Mouse (Mus musculus) thymus, postnatal 4 days (tissue): ENCODE results near the gene Smg9.

ENCODE experiments used
- DNase-seq: peaks from one replicate; pipeline ENCODE4 v3.0.0; 2021

Gene Smg9

GRCm38 (mm10) chr7:24410831-24411230 is 11.4 kb downstream of the Smg9 start:
- no peak for DNase-seq

GRCm38 (mm10) chr7:24413630-24414029 is 14.2 kb downstream of the Smg9 start:
- DNase-seq = peak; percentile 71

GRCm38 (mm10) chr7:24415261-24415660 is 15.8 kb downstream of the Smg9 start:
- peak; percentile 9 for DNase-seq

- DNase-seq = no peak
Observed at GRCm38 (mm10) chr7:24419579-24419978, 20.2 kb downstream of the Smg9 start.

- DNase-seq = no peak
Observed at GRCm38 (mm10) chr7:24421648-24422047, 22.2 kb downstream of the Smg9 start.

GRCm38 (mm10) chr7:24422251-24422650 is 22.8 kb downstream of the Smg9 start:
- DNase-seq = peak; percentile 8

GRCm38 (mm10) chr7:24423107-24423763 is 23.8 kb downstream of the Smg9 start:
- no peak for DNase-seq

- peak; percentile 6 for DNase-seq
Observed at GRCm38 (mm10) chr7:24423956-24424732, 24.7 kb downstream of the Smg9 start.

GRCm38 (mm10) chr7:24425919-24426318 is 26.5 kb downstream of the Smg9 start:
- DNase-seq = no peak

- no peak for DNase-seq
Observed at GRCm38 (mm10) chr7:24427168-24427567, 27.7 kb downstream of the Smg9 start.

GRCm38 (mm10) chr7:24428725-24429124 is 29.3 kb downstream of the Smg9 start:
- DNase-seq = no peak

- no peak for DNase-seq
Observed at GRCm38 (mm10) chr7:24429413-24430112, 30.1 kb downstream of the Smg9 start.

GRCm38 (mm10) chr7:24430551-24431345 is 31.3 kb downstream of the Smg9 start:
- DNase-seq = peak; percentile 17

GRCm38 (mm10) chr7:24431713-24432112 is 32.3 kb downstream of the Smg9 start:
- no peak for DNase-seq

GRCm38 (mm10) chr7:24435305-24435704 is 35.9 kb downstream of the Smg9 start:
- DNase-seq = no peak

GRCm38 (mm10) chr7:24437981-24438380 is 38.6 kb downstream of the Smg9 start:
- DNase-seq = no peak

- DNase-seq = no peak
Observed at GRCm38 (mm10) chr7:24439191-24439590, 39.8 kb downstream of the Smg9 start.

- DNase-seq = no peak
Observed at GRCm38 (mm10) chr7:24439891-24440290, 40.5 kb downstream of the Smg9 start.

GRCm38 (mm10) chr7:24441785-24442184 is 42.4 kb downstream of the Smg9 start:
- peak; percentile 86 for DNase-seq

GRCm38 (mm10) chr7:24442313-24442712 is 42.9 kb downstream of the Smg9 start:
- DNase-seq = no peak

- no peak for DNase-seq
Observed at GRCm38 (mm10) chr7:24445266-24445926, 46.0 kb downstream of the Smg9 start.

- no peak for DNase-seq
Observed at GRCm38 (mm10) chr7:24446697-24447340, 47.4 kb downstream of the Smg9 start.
